ENCODE assay signal across 22 mouse cellular contexts in the genomic region with DNA sequence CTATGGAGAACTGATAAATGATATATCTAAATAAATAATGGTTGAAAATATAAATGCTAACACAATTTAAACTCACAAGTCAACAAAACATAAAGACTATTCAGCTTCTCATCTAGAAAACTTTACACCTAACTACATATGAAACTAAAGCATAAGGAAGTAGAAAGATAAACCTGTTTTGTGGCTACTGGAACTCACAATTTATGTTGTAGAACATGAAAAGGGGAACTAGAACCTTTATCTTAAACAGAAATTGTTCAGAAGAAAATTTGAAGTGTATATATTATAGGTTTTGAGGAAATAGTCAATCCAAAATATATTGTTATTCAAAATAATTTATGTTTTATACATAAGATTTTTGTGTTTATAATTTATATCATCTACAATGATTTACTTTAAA.
A peak's percentile ranks its signal among the peaks of the same experiment; 100 is the strongest.
DNase-seq lines count a peak whose midpoint lies in the region; TF ChIP-seq lines count a peak whose summit lies in the region.
"Had no signal": no experiment of that assay in that cellular context is flagged by ENCODE, and none has a peak within 500 bp of the region (broad histone marks: within the 10 kb centered on the region; RNA-seq: fewer than 3 reads in every experiment).

No protein-coding gene starts in this region.

- no peak for TF ChIP-seq RAD21 in MEL (IDR thresholded peaks at IDR 0.05; ENCODE audit: low read depth, low read length)

- H3K4me3 ChIP-seq in MEL (ENCODE audit: control insufficient read depth in 1 of 2, insufficient read depth in 1 of 2, low read depth in 2 of 2, low read length in 2 of 2): no peak overlapping the region

- H3K9ac ChIP-seq in MEL (ENCODE audit: control insufficient read depth, low read depth, low read length, poor library complexity, severe bottlenecking): no peak overlapping the region

- TF ChIP-seq CTCF in MEL (IDR thresholded peaks at IDR 0.05 in 2 of 3, conservative IDR thresholded peaks at IDR 0.05 in 1 of 3; ENCODE audit: control insufficient read depth in 1 of 3, insufficient read depth in 1 of 3, low read depth in 2 of 3, low read length in 3 of 3, poor library complexity in 1 of 3, severe bottlenecking in 1 of 3): no peak

- H3K36me3 ChIP-seq in MEL (ENCODE audit: control insufficient read depth in 1 of 2, insufficient read depth in 2 of 2, low read length in 2 of 2): peaks cover 0 to 2% of the 10 kb centered on the region in 2 experiments; a peak in 1 of 4 replicates
- H3K36me3 ChIP-seq: G1E had no signal

- no peaks in the 10 kb centered on the region for H3K27me3 ChIP-seq in MEL (ENCODE audit: control insufficient read depth in 1 of 2, insufficient read depth in 2 of 2, low read length in 2 of 2)
- H3K27me3 ChIP-seq: CH12.LX, Patski had no signal

- H3K27ac ChIP-seq in MEL (ENCODE audit: control insufficient read depth, low read depth, low read length): no peak overlapping the region

- DNase-seq in A20 (ENCODE audit: low read depth, low spot score) (peak; percentile 20), MEL (ENCODE audit: low read depth, low spot score) (peak; percentile 81), MEL-GATA-1-ER (ENCODE audit: extremely low read depth, low read depth) (peak; percentile 89)
- no peak for DNase-seq in gastrocnemius, postnatal 4 days (ENCODE audit: low spot score in 2 of 2)
- DNase-seq in B cell, adult 2 months: no peak
- DNase-seq in ovary, postnatal 36 days (ENCODE audit: low spot score): no peak
- DNase-seq: adrenal gland, adult 2 months; adrenal gland, adult 8-10 months; adrenal gland, postnatal 10 days; adrenal gland, postnatal 14 days; adrenal gland, postnatal 25 days; adrenal gland, postnatal 36 days; cerebellum, adult 11 months; cerebellum, adult 11-12 months; cerebellum, adult 18-20 months; cerebellum, adult 2 months; cerebellum, adult 8-10 months; cerebellum, adult 9-10 months; cerebellum, adult 9-11 months had no signal

- no peaks in the 10 kb centered on the region for H3K79me2 ChIP-seq in MEL (ENCODE audit: control insufficient read depth, insufficient read depth, low read length, poor library complexity)

- TF ChIP-seq EP300 in MEL (IDR thresholded peaks at IDR 0.05; ENCODE audit: low read depth in 1 of 2, low read length in 2 of 2): peak; percentile 80 to 98

- H3K9me3 ChIP-seq in MEL (replicated peaks; ENCODE audit: insufficient read depth, low read length): no peaks in the 10 kb centered on the region
- H3K9me3 ChIP-seq: G1E had no signal

- peaks cover 0 to 9% of the 10 kb centered on the region in 2 experiments; a peak in 3 of 4 replicates for H3K4me1 ChIP-seq in MEL (ENCODE audit: control insufficient read depth in 1 of 2, insufficient read depth in 2 of 2, low read length in 2 of 2)

- TF ChIP-seq POLR2A in MEL (IDR thresholded peaks at IDR 0.05; ENCODE audit: control insufficient read depth in 1 of 2, insufficient read depth in 1 of 2, low read depth in 1 of 2, low read length in 2 of 2, poor library complexity in 1 of 2): no peak

TF ChIP-seq in MEL, 35 proteins besides CTCF, POLR2A, EP300 and RAD21:
- TF ChIP-seq GATA1 (IDR thresholded peaks at IDR 0.05; ENCODE audit: low read depth, low read length) (peak; percentile 86), RCOR1 (IDR thresholded peaks at IDR 0.05; ENCODE audit: low read depth, low read length) (0 out of 2 replicates have a peak, but pooled peaks have one; percentile 26), CHD1 (IDR thresholded peaks at IDR 0.05; ENCODE audit: low read depth, low read length) (no peak)

Comparison
In these comparisons a context has a peak if more than half of its experiments do, and no peak if none do; other contexts are left out.
1. DNase-seq: peak in A20 (single experiment), MEL (single experiment) and MEL-GATA-1-ER (single experiment); none in gastrocnemius, postnatal 4 days (0 of 2), B cell, adult 2 months (0 of 2) and ovary, postnatal 36 days (single experiment).